Mouse (Mus musculus) liver, postnatal 0 days (tissue): ENCODE results near the gene Capn9. TPM values are rescaled to one million over a fixed set of nuclear protein-coding genes. Genes with fewer than 3 reads are reported as not detected.

Experiments
- ATAC-seq: fragments of 200-750 bp; cut with Nextera tagmentation; 2 replicates; pipeline ENCODE4 v1.8.0; 2017; ENCODE audit warnings: mild to moderate bottlenecking, moderate library complexity
- DNase-seq: peaks from one replicate; pipeline ENCODE4 v3.0.0-alpha.2; 2016
- H3K27ac ChIP-seq: fragments of 300-500 bp; sonication (generic); 2 replicates; pipeline ENCODE4 v1.5.1; 2014; ENCODE audit warnings: antibody characterized with exemption, moderate library complexity, mild to moderate bottlenecking, low read depth
- H3K27me3 ChIP-seq: fragments of 300-500 bp; sonication (generic); 2 replicates; pipeline ENCODE4 v1.6.1; 2014; ENCODE audit warnings: low read length, control low read depth, mixed read lengths; ENCODE audit not compliant: insufficient read depth
- H3K36me3 ChIP-seq: fragments of 300-500 bp; sonication (generic); replicated peaks from 2 replicates; pipeline ENCODE4 v1.6.1; 2014; ENCODE audit warnings: mild to moderate bottlenecking, control low read depth, low read length, moderate library complexity, mixed read lengths; ENCODE audit not compliant: insufficient read depth
- H3K4me1 ChIP-seq: fragments of 300-500 bp; sonication (generic); 2 replicates; pipeline ENCODE4 v1.6.1; 2014; ENCODE audit warnings: antibody characterized with exemption, mild to moderate bottlenecking, control low read depth; ENCODE audit not compliant: insufficient read depth
- H3K4me2 ChIP-seq: fragments of 300-500 bp; sonication (generic); 2 replicates; pipeline ENCODE4 v1.6.1; 2014; ENCODE audit warnings: low read depth, mild to moderate bottlenecking, low read length, moderate library complexity, mixed read lengths
- H3K4me3 ChIP-seq: fragments of 300-500 bp; sonication (generic); 2 replicates; pipeline ENCODE4 v1.5.1; 2014; ENCODE audit warnings: low read depth, low read length
- H3K9ac ChIP-seq: fragments of 300-500 bp; sonication (generic); replicated peaks from 2 replicates; pipeline ENCODE4 v1.6.1; 2014; ENCODE audit warnings: mild to moderate bottlenecking, moderate library complexity
- H3K9me3 ChIP-seq: fragments of 300-500 bp; sonication (generic); 2 replicates; pipeline ENCODE4 v1.6.1; 2016; ENCODE audit warnings: mild to moderate bottlenecking, control low read depth, low read length, mixed read lengths
- CTCF ChIP-seq: sonication (generic); IDR thresholded peaks from 2 replicates; pipeline ENCODE4 v1.5.1; 2016; ENCODE audit warnings: antibody characterized with exemption, low read depth
- EP300 ChIP-seq: IDR thresholded peaks from 2 replicates; pipeline ENCODE4 v1.6.1; 2016; ENCODE audit warnings: antibody characterized with exemption, low read depth, mild to moderate bottlenecking
- WGBS: fragments of 180-500 bp; shearing (Covaris S2); extraction: QIAGEN DNeasy Blood & Tissue Kit; methylation state at CpG from one replicate; pipeline ENCODE4 v1.1.7; 2014; ENCODE audit not compliant: insufficient replicate concordance; 5-methylcytosine and 5-hydroxymethylcytosine counted together
- polyA plus RNA-seq: library from polyadenylated mRNA; unstranded; fragments of >200 nt; fragmentation: Nextera tagmentation; extraction: Ambion mirVana; gene quantifications from 2 replicates; pipeline ENCODE4 v1.2.1, GENCODE M21; 2015

Capn9 gene
- polyA plus RNA-seq, 1 experiment from 2014 or later, result not detected

DNA sequence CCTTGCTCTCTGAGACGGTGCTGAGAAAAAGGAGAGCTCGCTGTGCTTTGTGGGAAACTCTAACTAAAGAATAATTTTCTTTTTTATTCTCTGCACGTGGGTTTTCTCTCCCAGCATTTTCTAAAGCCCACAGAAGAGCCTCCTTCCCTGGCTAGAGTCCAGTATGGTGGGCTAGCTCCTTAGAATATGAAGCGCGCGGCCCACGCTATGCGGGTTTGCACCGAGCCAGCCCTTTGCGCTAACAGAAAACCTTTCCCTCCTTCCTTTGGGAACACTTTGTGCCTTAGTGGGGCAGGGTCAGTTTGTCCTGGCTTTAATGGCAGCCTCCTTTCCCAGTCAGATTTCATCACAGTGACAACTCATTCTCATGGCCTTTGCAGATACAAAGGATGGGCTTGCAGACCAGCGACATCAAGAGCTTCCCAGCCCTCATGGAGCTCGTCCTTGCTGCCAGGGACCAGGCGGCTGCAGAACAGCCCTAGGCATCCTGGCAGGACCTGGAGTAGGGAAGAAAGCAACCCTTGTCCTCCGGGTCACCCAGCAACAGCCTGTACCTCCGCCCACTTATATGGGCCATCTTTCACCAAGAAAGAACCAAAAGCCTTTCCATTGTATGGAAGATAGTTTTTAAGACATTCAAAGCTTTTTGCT, 24.8 kb upstream of the Capn9 start:
- Histone ChIP-seq H3K9ac (no peak overlapping the region), H3K27ac (no peak overlapping the region), H3K4me1 (no peaks in the 10 kb centered on the region), H3K9me3 (no peaks in the 10 kb centered on the region), H3K4me3 (no peak overlapping the region), H3K27me3 (no peaks in the 10 kb centered on the region), H3K4me2 (no peak overlapping the region), H3K36me3 (peaks cover 52% of the 10 kb centered on the region)
- WGBS, result 92% methylated on average over 15 of the region's 15 CpGs
- TF ChIP-seq EP300 (no peak), CTCF (no peak)
- no peak for ATAC-seq
- DNase-seq, result no peak

DNA sequence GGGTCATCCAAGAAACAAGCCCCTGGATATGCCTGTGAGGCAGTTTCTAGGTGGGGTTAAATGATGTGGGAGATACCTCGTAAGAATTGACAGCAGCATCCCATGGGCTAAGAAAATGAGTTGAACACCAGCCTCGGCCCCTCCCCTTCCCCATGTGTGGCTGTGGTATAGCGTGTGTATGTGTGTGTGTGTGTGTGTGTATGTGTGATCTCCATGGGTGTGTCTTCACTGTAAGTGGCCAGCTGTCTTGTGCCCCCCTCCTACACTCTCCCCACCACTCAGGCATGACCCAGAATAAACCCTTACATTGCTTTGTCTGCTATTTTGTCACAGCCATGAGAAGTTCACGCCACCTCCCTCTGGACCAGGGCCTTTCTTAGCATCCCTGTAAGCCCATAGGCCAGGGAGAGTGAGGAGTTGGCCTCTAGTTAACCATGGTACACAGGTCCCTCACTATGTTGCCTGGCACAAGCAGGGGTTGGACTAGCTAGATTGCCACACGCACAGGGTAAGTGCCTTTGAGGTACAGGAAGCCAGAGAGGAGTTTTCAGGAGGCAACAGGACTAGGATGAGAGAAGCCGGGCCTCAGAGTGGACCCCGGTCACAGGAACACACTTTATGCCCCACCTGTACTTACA, 20.7 kb upstream of the Capn9 start:
- H3K9ac ChIP-seq, result no peak overlapping the region
- no peak overlapping the region for H3K4me3 ChIP-seq
- TF ChIP-seq CTCF (no peak), EP300 (no peak)
- WGBS, result 81% methylated on average over 6 of the region's 7 CpGs
- no peaks in the 10 kb centered on the region for H3K27me3 ChIP-seq
- no peak overlapping the region for H3K27ac ChIP-seq
- DNase-seq, result no peak
- peaks cover 34% of the 10 kb centered on the region for H3K36me3 ChIP-seq
- H3K9me3 ChIP-seq, result no peaks in the 10 kb centered on the region
- H3K4me1 ChIP-seq, result no peaks in the 10 kb centered on the region
- peak; percentile 60 for ATAC-seq
- H3K4me2 ChIP-seq, result no peak overlapping the region

DNA sequence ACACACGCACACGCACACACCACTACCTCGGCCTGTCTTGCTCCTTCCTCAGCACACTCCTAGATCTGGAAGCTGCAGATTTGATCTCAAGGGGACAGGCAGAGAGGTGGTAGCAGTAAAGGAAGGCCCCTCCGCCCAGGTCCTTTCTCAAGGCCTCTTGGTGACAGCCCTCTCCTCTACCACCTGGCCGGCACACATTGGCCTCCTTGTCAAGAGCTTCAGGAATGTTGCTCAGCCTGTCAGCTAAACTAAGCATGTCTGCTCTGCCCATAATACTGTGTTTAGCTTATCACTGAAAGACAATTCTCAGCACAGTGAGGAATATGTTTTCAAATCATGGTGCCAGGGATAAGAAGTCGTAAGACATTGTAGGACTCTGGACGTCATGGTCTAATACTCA, 19.7 kb upstream of the Capn9 start:
- Histone ChIP-seq H3K27ac (no peak overlapping the region), H3K4me1 (no peaks in the 10 kb centered on the region), H3K9ac (no peak overlapping the region), H3K27me3 (no peaks in the 10 kb centered on the region), H3K4me2 (no peak overlapping the region), H3K4me3 (no peak overlapping the region), H3K36me3 (peaks cover 24% of the 10 kb centered on the region), H3K9me3 (no peaks in the 10 kb centered on the region)
- no peak for DNase-seq
- 82% methylated on average over 7 of the region's 7 CpGs for WGBS
- TF ChIP-seq EP300 (no peak), CTCF (no peak)
- no peak for ATAC-seq

DNA sequence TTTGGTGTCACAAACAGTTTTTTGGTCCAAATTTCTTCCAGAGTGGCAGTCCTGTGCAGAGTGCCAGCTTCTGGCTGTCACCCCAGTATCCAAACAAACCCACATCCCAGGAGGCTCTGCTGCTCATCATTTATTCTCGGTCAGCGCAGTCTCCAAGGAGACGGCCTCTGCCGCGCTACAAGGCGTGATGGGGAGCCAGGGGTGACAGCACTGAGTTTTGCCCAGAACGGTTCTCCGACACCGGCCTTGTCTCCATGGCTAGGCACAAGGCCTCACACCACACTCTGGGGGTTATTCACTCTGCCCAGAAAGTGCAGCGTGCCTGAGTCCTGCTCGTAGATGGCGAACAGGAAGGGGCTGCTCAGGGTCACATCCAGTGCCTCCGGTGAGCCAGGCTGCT, 19.3 kb upstream of the Capn9 start:
- WGBS, result 86% methylated on average over 13 of the region's 13 CpGs
- TF ChIP-seq CTCF, result no peak
- no peak for TF ChIP-seq EP300
- Histone ChIP-seq H3K27ac (no peak overlapping the region), H3K4me3 (no peak overlapping the region), H3K27me3 (no peaks in the 10 kb centered on the region), H3K4me2 (no peak overlapping the region), H3K9me3 (no peaks in the 10 kb centered on the region), H3K9ac (no peak overlapping the region), H3K36me3 (peaks cover 19% of the 10 kb centered on the region), H3K4me1 (no peaks in the 10 kb centered on the region)
- no peak for DNase-seq
- no peak for ATAC-seq

DNA sequence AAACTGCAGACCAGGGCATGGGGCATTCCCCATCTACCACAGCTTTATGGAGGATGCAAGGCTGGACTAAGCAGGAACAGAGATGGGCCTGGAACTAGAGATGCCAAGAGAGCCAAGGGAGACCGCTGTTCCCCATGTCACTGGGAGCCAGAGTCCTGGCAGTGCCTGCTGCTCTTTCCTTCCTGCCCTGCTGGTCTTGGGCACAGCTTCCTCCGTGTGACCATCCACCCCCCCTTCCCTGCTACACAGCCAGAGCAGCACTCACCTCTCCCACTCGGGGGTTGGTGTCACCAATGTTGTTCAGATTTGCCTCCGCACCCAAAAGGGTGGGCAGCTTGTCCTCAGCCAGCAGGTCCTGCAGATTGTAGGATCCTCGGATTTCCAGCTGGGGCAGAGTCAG, 18.4 kb upstream of the Capn9 start:
- H3K4me1 ChIP-seq, result no peaks in the 10 kb centered on the region
- no peak overlapping the region for H3K27ac ChIP-seq
- TF ChIP-seq EP300, result no peak
- no peak for TF ChIP-seq CTCF
- H3K4me3 ChIP-seq, result no peak overlapping the region
- no peak overlapping the region for H3K4me2 ChIP-seq
- no peak for ATAC-seq
- H3K36me3 ChIP-seq, result peaks cover 15% of the 10 kb centered on the region
- H3K27me3 ChIP-seq, result no peaks in the 10 kb centered on the region
- no peak overlapping the region for H3K9ac ChIP-seq
- no peaks in the 10 kb centered on the region for H3K9me3 ChIP-seq
- no peak for DNase-seq
- WGBS, result 52% methylated on average over 5 of the region's 5 CpGs

DNA sequence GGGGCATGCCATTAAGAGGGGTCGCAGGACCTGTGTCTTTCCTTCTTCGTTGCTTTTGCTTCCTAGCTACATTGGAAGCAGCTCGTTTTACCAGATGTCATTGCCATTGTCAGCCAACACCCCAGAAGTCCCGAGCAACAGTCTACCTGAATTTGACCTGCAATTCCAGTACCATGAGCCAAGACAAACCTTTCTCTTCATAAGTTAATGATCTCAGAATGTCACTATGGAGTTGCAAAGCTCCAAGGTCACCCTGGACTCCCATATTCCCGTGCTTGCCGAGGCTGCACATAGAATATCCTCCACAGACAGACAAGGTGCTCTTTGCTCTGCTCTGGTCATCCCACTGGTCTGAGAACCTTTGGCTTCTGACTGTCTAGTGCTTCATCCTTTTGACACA, 8.8 kb upstream of the Capn9 start:
- no peak for TF ChIP-seq EP300
- no peak for TF ChIP-seq CTCF
- Histone ChIP-seq H3K27ac (peak overlapping the region; percentile 91), H3K4me2 (peak overlapping the region; percentile 68), H3K4me3 (peak overlapping the region; percentile 52), H3K4me1 (peaks cover 11% of the 10 kb centered on the region; the same call in 1 of the 2 replicates), H3K9ac (peak overlapping the region; percentile 77; the same call in 1 of the 2 replicates), H3K9me3 (no peaks in the 10 kb centered on the region), H3K27me3 (no peaks in the 10 kb centered on the region), H3K36me3 (no peaks in the 10 kb centered on the region; the same call in 1 of the 2 replicates)
- ATAC-seq (no peak; the same call in 1 of the 2 replicates), DNase-seq (no peak)
- WGBS, result 57% methylated on average over 6 of the region's 6 CpGs
